Mouse (Mus musculus): ENCODE data around the gene Mycl. TPM values are rescaled to one million over a fixed set of nuclear protein-coding genes. Genes with fewer than 3 reads are reported as not detected.

The Mycl gene
- polyA plus RNA-seq, 1 experiment from 2014 or later = 112 TPM

GRCm38 (mm10) chr4:122960321-122961099 is 34.9 kb upstream of the Mycl start:
- WGBS = under 1% methylated on average over 43 of the region's 43 CpGs
- H3K9ac ChIP-seq (replicated peaks; ENCODE audit: low read length) = peak overlapping the region; percentile 71
- H3K4me3 ChIP-seq (replicated peaks; ENCODE audit: low read depth, low read length) = peak overlapping the region; percentile 68
- H3K9me3 ChIP-seq (ENCODE audit: control insufficient read depth, low read length) = no peaks in the 10 kb centered on the region
- no peaks in the 10 kb centered on the region for H3K27me3 ChIP-seq (ENCODE audit: control insufficient read depth, insufficient read depth, low read length)
- DNase-seq (peak; percentile 74), ATAC-seq (ENCODE audit: low FRiP score, low TSS enrichment) (peak; percentile 49; the same call in 1 of the 2 replicates)
- peak overlapping the region; percentile 100 for H3K4me2 ChIP-seq (ENCODE audit: low read length)
- H3K36me3 ChIP-seq (ENCODE audit: control insufficient read depth, insufficient read depth, low read length) = no peaks in the 10 kb centered on the region
- peak overlapping the region; percentile 61 for H3K27ac ChIP-seq (replicated peaks; ENCODE audit: low read depth, low read length)
- H3K4me1 ChIP-seq (ENCODE audit: control insufficient read depth, insufficient read depth, low read length) = peaks cover 25% of the 10 kb centered on the region

DNA sequence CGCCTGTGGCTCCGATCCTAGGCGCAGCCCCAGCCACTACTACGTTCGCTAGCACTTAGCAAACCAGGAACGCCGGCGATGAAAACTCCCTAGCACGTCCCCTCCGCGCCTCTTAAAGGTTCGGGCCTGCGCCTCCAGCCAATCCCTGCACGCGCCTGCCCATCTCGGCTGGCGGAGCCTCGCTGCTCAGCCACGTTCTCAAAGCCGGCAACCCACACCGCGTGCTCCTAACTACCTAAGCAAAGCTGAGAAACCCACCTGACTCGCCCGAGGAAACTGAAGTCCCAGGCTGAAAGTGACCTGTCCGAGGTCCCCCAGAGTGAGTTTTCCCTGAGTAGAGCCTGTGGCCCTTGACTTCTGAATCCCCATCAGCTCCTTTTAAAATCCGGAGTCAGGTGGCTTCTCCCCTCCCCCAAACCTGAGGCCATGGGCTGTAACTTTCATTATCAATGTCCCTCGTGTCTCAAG is 34.3 kb upstream of the Mycl start, which contains the start of gene Mfsd2a:
Mfsd2a (minus strand) TSS at position 89 of the 468 bp plus-strand sequence.
- H3K36me3 ChIP-seq (ENCODE audit: control insufficient read depth, insufficient read depth, low read length) = no peaks in the 10 kb centered on the region
- DNase-seq = peak; percentile 89
- H3K9ac ChIP-seq (replicated peaks; ENCODE audit: low read length) = peak within 1 kb of the TSS; percentile 71
- peak within 1 kb of the TSS; percentile 68 for H3K4me3 ChIP-seq (replicated peaks; ENCODE audit: low read depth, low read length)
- H3K4me1 ChIP-seq (ENCODE audit: control insufficient read depth, insufficient read depth, low read length) = peaks cover 20% of the 10 kb centered on the region
- peak; percentile 70 for ATAC-seq (ENCODE audit: low FRiP score, low TSS enrichment)
- WGBS = under 1% methylated on average over 27 of the region's 27 CpGs
- no peaks in the 10 kb centered on the region for H3K27me3 ChIP-seq (ENCODE audit: control insufficient read depth, insufficient read depth, low read length)
- peak within 1 kb of the TSS; percentile 61 for H3K27ac ChIP-seq (replicated peaks; ENCODE audit: low read depth, low read length)
- no peaks in the 10 kb centered on the region for H3K9me3 ChIP-seq (ENCODE audit: control insufficient read depth, low read length)
- peak within 1 kb of the TSS; percentile 100 for H3K4me2 ChIP-seq (ENCODE audit: low read length)

GRCm38 (mm10) chr4:122961589-122961988 is 33.9 kb upstream of the Mycl start:
- Histone ChIP-seq H3K27ac (replicated peaks; ENCODE audit: low read depth, low read length) (no peak overlapping the region), H3K36me3 (ENCODE audit: control insufficient read depth, insufficient read depth, low read length) (no peaks in the 10 kb centered on the region), H3K4me3 (replicated peaks; ENCODE audit: low read depth, low read length) (peak overlapping the region; percentile 68), H3K4me1 (ENCODE audit: control insufficient read depth, insufficient read depth, low read length) (peaks cover 20% of the 10 kb centered on the region), H3K9me3 (ENCODE audit: control insufficient read depth, low read length) (no peaks in the 10 kb centered on the region), H3K9ac (replicated peaks; ENCODE audit: low read length) (no peak overlapping the region), H3K27me3 (ENCODE audit: control insufficient read depth, insufficient read depth, low read length) (no peaks in the 10 kb centered on the region), H3K4me2 (ENCODE audit: low read length) (peak overlapping the region; percentile 100)
- DNase-seq (no peak), ATAC-seq (ENCODE audit: low FRiP score, low TSS enrichment) (no peak)
- 14% methylated on average over 6 of the region's 6 CpGs for whole genome bisulfite sequencing

DNA sequence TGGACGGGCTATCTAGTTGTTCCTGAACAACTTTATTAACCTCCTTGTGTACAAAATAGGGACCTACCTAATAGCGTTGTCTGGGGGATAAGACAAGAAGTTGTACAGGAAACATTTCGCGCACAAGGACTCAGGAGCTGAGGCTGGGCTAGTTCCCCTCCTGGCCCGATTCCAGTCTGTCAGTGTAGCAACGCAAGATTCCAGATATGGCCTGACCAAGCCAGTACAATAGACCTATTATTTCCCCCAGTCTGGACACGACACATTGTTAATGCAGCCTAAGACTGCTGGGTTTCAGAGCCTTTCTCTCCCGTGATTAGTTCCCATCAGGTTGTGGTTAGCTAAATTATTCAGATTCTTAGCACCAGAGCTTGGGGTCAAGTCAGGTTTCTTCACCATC is 32.7 kb upstream of the Mycl start:
- Histone ChIP-seq H3K27me3 (ENCODE audit: control insufficient read depth, insufficient read depth, low read length) (no peaks in the 10 kb centered on the region), H3K4me2 (ENCODE audit: low read length) (no peak overlapping the region), H3K4me3 (replicated peaks; ENCODE audit: low read depth, low read length) (no peak overlapping the region), H3K9me3 (ENCODE audit: control insufficient read depth, low read length) (no peaks in the 10 kb centered on the region), H3K4me1 (ENCODE audit: control insufficient read depth, insufficient read depth, low read length) (peaks cover 20% of the 10 kb centered on the region), H3K27ac (replicated peaks; ENCODE audit: low read depth, low read length) (peak overlapping the region; percentile 32; the same call in 1 of the 2 replicates), H3K9ac (replicated peaks; ENCODE audit: low read length) (no peak overlapping the region), H3K36me3 (ENCODE audit: control insufficient read depth, insufficient read depth, low read length) (no peaks in the 10 kb centered on the region)
- ATAC-seq (ENCODE audit: low FRiP score, low TSS enrichment) (no peak), DNase-seq (peak; percentile 53)
- WGBS = 14% methylated on average over 8 of the region's 8 CpGs

- WGBS = 76% methylated on average over 4 of the region's 4 CpGs
- no peaks in the 10 kb centered on the region for H3K4me1 ChIP-seq (ENCODE audit: control insufficient read depth, insufficient read depth, low read length)
- no peak for ATAC-seq (ENCODE audit: low FRiP score, low TSS enrichment)
These were observed 27.3 kb upstream of the Mycl start for GRCm38 (mm10) chr4:122968106-122968505.

GRCm38 (mm10) chr4:122971191-122971590 is 24.3 kb upstream of the Mycl start:
- Histone ChIP-seq H3K4me3 (replicated peaks; ENCODE audit: low read depth, low read length) (no peak overlapping the region), H3K9me3 (ENCODE audit: control insufficient read depth, low read length) (no peaks in the 10 kb centered on the region), H3K4me2 (ENCODE audit: low read length) (no peak overlapping the region), H3K27ac (replicated peaks; ENCODE audit: low read depth, low read length) (no peak overlapping the region), H3K9ac (replicated peaks; ENCODE audit: low read length) (no peak overlapping the region), H3K36me3 (ENCODE audit: control insufficient read depth, insufficient read depth, low read length) (no peaks in the 10 kb centered on the region), H3K4me1 (ENCODE audit: control insufficient read depth, insufficient read depth, low read length) (no peaks in the 10 kb centered on the region), H3K27me3 (ENCODE audit: control insufficient read depth, insufficient read depth, low read length) (no peaks in the 10 kb centered on the region)
- ATAC-seq (ENCODE audit: low FRiP score, low TSS enrichment) (no peak), DNase-seq (no peak)
- WGBS = 84% methylated on average over 4 of the region's 4 CpGs

More at GRCm38 (mm10) chr4:122968106-122968505, 27.3 kb upstream of the Mycl start:
- Histone ChIP-seq H3K27ac (replicated peaks; ENCODE audit: low read depth, low read length) (no peak overlapping the region), H3K27me3 (ENCODE audit: control insufficient read depth, insufficient read depth, low read length) (no peaks in the 10 kb centered on the region), H3K36me3 (ENCODE audit: control insufficient read depth, insufficient read depth, low read length) (no peaks in the 10 kb centered on the region), H3K9ac (replicated peaks; ENCODE audit: low read length) (no peak overlapping the region), H3K9me3 (ENCODE audit: control insufficient read depth, low read length) (no peaks in the 10 kb centered on the region), H3K4me3 (replicated peaks; ENCODE audit: low read depth, low read length) (no peak overlapping the region), H3K4me2 (ENCODE audit: low read length) (no peak overlapping the region)
- DNase-seq = no peak

DNA sequence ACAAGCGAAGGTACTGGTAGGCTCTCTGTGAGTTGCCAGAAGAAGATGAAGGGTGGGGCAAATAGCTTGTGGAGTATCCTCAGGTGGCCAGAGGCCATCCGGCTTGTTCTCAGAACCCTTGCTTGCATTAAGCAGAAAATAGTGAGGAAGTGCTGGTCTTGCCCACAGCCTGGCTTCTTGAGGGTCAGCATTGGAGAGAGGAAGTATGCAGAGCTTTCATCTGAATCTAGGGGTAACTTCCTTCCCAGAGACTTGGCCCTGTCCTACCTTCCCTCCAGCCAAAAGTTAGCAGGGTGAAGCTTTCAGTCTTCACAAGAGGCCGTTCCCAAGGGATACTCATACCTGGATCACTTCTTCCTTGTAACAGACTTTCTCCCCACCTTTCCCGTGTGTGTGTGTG is 23.8 kb upstream of the Mycl start:
- DNase-seq = no peak
- Histone ChIP-seq H3K4me3 (replicated peaks; ENCODE audit: low read depth, low read length) (no peak overlapping the region), H3K9ac (replicated peaks; ENCODE audit: low read length) (no peak overlapping the region), H3K4me2 (ENCODE audit: low read length) (no peak overlapping the region), H3K4me1 (ENCODE audit: control insufficient read depth, insufficient read depth, low read length) (no peaks in the 10 kb centered on the region), H3K36me3 (ENCODE audit: control insufficient read depth, insufficient read depth, low read length) (no peaks in the 10 kb centered on the region), H3K27me3 (ENCODE audit: control insufficient read depth, insufficient read depth, low read length) (no peaks in the 10 kb centered on the region), H3K9me3 (ENCODE audit: control insufficient read depth, low read length) (no peaks in the 10 kb centered on the region), H3K27ac (replicated peaks; ENCODE audit: low read depth, low read length) (no peak overlapping the region)
- WGBS = 82% methylated on average over 4 of the region's 4 CpGs
- no peak for ATAC-seq (ENCODE audit: low FRiP score, low TSS enrichment)

DNA sequence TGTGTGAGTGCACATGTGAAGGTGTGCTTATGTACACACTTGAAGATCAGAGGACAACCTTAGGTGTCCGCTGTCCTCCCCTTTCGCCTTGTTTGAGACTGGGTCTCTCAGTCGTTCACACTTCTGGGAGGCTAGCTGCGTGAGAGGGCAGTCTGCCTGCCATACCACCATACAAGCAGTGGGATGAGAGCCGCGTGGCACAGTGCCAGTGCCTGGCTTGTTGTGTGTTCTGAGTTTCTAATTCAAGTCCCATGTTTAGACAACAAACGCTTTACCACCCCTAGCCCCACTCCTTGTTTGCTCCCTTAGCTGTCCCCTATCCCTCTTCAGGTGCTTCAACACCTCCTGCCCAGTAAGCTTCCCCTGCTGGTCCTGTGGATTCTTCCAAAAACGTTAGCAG is 23.4 kb upstream of the Mycl start:
- Histone ChIP-seq H3K4me1 (ENCODE audit: control insufficient read depth, insufficient read depth, low read length) (no peaks in the 10 kb centered on the region), H3K36me3 (ENCODE audit: control insufficient read depth, insufficient read depth, low read length) (no peaks in the 10 kb centered on the region), H3K4me2 (ENCODE audit: low read length) (no peak overlapping the region), H3K9ac (replicated peaks; ENCODE audit: low read length) (no peak overlapping the region), H3K9me3 (ENCODE audit: control insufficient read depth, low read length) (no peaks in the 10 kb centered on the region), H3K27ac (replicated peaks; ENCODE audit: low read depth, low read length) (no peak overlapping the region), H3K4me3 (replicated peaks; ENCODE audit: low read depth, low read length) (no peak overlapping the region), H3K27me3 (ENCODE audit: control insufficient read depth, insufficient read depth, low read length) (no peaks in the 10 kb centered on the region)
- ATAC-seq (ENCODE audit: low FRiP score, low TSS enrichment) (no peak), DNase-seq (no peak)
- WGBS = 75% methylated on average over 8 of the region's 8 CpGs

DNA sequence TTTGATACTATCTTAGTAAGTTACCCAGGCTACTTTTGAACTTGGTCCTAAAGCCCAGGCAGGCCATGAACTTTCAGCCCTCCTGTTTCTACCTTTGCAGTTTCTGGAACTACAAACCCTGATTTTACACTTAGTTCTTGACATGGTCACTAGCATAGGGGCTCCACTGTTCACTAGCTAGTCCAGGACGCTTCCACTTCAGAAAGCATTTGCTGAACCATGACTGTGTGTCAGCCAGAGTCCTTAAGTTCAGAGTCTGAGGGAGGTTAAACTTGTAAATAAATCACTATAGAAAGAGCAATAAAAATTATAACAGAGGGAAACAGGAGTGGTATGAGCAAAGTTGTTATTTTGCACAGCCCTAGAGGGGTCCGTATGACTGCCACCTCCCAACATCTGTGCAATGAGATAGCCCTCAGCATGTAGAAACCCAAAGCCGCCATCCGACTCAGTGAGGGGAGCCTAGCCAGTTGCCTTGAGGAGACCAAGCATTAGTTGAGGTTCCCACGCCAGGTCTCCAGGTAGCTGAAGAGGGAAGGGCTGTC is 20.4 kb upstream of the Mycl start:
- Histone ChIP-seq H3K27me3 (ENCODE audit: control insufficient read depth, insufficient read depth, low read length) (no peaks in the 10 kb centered on the region), H3K4me2 (ENCODE audit: low read length) (no peak overlapping the region)

More for the DNA sequence above, 20.4 kb upstream of the Mycl start:
- H3K36me3 ChIP-seq (ENCODE audit: control insufficient read depth, insufficient read depth, low read length) = no peaks in the 10 kb centered on the region
- WGBS = 88% methylated on average over 5 of the region's 5 CpGs
- DNase-seq (no peak), ATAC-seq (ENCODE audit: low FRiP score, low TSS enrichment) (no peak)
- H3K9me3 ChIP-seq (ENCODE audit: control insufficient read depth, low read length) = no peaks in the 10 kb centered on the region
- no peak overlapping the region for H3K27ac ChIP-seq (replicated peaks; ENCODE audit: low read depth, low read length)
- H3K4me1 ChIP-seq (ENCODE audit: control insufficient read depth, insufficient read depth, low read length) = no peaks in the 10 kb centered on the region
- H3K4me3 ChIP-seq (replicated peaks; ENCODE audit: low read depth, low read length) = no peak overlapping the region
- H3K9ac ChIP-seq (replicated peaks; ENCODE audit: low read length) = no peak overlapping the region

Measured in midbrain, embryonic 14.5 days (tissue).